Mouse (Mus musculus): ENCODE results near the gene Tox2.

The Tox2 gene

DNA sequence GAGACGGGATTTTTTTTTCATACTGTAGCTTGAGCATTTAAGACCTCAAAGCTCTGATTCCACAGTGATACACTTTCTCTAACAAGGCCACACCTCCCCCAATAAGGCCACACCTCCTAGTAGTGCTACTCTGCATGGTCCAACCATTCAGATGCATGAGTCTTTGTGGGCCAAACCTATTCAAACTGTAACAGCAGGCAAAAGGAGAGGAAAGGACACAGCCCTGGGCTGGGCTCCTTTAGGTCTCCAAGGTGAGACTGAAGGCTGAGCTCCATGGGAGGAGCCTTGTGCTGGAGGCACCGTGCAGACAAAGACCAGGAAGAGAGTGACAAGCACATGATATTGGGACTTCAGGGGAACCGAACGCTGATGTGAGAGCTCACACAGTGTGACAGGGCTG is 114.4 kb downstream of the Tox2 start:
- in situ Hi-C loops (cut with MboI, MseI): no loop called here

DNA sequence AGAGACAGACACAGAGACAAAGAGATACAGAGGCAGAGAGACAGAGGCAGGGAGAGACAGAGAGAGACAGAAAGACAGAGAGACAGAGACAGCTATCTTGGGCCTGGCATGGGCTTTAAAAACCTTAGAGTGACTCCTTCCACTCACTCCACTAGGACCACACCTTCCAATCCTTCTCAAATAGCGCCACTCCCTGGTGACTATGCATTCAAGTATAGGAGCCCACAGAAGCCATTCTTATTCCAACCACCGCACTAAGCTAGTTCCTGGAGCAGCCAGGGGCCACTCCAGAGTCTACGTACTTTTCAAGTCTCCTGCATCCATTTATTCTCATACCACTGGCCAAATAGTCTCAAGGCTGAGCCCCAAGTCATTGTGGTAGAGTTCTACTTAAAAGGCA is 115.9 kb downstream of the Tox2 start:
- in situ Hi-C loops (cut with MboI, MseI): no loop called here

DNA sequence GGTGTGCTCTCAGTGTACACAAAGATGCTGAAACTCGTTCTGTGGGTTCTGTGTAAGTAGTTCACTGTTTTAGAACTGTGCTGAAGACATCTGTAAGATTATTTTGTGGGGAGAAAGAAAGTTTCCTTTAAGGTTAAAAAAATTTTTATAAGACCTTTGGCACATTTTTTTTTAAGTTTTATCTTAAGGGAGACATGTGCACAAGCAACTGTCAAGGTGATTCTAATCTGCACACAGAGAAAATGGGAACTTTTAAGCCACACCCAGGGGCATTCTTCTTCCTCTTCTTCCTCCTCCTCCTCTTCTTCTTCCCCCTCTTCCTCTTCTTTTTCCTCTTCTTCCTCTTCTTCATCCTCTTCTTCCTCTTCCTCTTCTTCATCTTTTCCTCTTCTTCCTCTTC is 120.2 kb downstream of the Tox2 start:
- in situ Hi-C loops (cut with MboI, MseI): no loop called here

DNA sequence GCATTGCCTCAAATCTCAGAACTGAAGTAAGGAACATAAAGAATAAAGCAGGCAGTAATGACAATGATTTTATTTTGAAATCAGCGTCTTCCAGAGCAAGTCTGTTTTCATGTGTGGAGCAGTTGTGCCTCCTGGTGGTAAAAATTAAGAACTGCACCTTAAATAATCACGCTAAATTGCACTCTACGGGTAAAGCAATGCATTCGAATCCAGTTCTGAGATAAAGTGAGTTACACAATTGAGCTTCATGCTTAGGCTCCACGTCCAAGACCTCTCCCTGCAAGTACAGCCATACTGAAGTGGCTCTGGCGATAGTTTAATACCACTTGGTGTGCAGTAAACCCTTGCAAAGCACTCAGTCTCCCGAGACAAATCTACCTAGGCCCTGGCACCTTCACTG is 127.8 kb downstream of the Tox2 start:
- in situ Hi-C loops (cut with MboI, MseI): loop anchor here (5.0 to 10.0 kb wide), 2 partner anchors 233 to 406 kb away; no protein-coding TSS in a partner anchor

DNA sequence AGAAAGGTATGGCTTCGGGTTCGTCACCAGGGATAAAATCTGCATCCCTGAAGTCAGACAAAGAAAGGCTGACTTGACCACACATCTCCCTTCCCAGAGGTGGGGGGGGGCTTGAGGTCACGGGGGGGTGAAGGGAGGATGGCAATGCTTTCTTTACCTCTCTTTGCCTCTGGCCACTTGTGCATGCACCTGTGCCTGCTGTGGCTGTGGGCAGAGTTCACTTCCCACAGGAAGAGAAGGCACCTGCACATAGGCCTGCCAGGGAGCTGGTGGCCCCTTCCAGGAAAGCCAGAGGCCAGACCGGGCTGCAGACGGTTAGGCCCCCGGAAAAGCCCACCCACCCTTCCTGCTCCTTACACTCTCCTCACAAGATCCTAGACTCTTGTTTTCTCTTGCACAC is 128.5 kb downstream of the Tox2 start:
- in situ Hi-C loops (cut with MboI, MseI): loop anchor here (5.0 to 10.0 kb wide), 2 partner anchors 234 to 407 kb away; no protein-coding TSS in a partner anchor

DNA sequence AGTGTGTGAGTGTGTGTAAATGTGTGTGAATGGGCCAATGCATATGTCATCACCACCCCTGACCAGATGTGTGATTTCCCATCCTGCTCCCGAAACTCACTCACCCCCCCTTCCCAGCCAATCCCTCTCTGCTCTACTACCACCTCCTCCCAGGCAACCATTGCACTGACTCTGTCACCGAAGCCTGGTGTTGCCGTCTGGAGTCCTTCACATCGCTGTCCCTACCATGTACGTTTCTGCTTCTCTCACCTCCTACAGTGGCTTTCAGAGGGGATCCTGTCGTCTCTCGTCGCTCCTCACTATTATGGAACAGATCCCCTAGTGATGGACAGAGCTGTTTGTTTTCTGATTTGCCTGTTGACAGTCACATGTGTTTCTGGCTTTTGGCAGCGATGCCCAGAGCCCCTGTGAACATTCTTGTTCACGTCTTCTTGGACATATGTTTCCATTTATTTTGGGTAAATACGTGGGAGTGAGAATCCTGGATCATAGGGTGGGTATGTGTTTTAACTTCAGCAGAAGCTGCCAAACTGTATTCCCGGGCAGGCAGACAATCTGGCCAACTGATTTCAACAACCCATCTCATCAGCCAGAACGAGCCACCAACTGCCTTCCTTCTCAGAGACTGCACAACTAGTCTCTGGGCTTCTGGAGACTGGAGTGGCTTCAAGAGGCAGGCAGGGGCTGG is 129.6 kb downstream of the Tox2 start:
- in situ Hi-C loops (cut with MboI, MseI): loop anchor here (5.0 to 10.0 kb wide), 2 partner anchors 235 to 408 kb away; no protein-coding TSS in a partner anchor

DNA sequence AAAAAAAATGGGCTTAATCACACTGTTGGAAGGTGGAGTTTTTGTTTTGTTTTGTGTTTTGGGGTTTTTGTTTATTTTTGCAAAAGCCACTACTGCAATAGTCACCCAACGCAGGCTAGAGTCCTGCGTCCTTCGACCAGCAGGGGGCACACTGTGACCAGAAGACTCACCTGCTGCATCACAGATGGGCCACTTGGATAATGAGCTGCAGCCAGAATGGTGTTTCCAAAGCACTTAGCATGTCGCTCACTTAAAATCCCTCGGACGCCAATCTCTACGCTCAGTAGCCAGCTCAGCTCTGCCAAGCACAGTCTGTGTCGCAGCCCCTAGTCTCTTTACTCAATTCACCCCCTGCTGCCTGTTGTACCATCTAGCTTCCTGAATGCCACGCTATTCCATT is 137.3 kb downstream of the Tox2 start:
- in situ Hi-C loops (cut with MboI, MseI): no loop called here

DNA sequence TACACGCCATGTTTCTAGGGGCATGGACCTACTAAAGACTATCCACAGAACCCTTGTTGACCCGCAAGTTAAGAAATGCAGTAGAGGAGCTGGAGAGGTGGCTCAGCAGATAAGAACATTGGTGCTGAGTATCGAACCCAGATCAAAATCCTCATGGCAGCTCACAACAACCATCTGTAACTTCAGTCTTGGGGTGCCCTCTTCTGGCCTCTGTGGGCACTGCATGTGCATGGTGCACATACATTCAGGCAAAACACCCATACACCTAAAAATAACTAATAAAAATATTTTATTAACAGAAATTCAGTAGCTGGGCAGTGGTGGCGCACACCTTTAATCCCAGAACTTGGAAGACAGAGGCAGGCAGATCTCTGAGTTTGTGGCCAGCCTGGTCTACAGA is 140.7 kb downstream of the Tox2 start:
- in situ Hi-C loops (cut with MboI, MseI): no loop called here

DNA sequence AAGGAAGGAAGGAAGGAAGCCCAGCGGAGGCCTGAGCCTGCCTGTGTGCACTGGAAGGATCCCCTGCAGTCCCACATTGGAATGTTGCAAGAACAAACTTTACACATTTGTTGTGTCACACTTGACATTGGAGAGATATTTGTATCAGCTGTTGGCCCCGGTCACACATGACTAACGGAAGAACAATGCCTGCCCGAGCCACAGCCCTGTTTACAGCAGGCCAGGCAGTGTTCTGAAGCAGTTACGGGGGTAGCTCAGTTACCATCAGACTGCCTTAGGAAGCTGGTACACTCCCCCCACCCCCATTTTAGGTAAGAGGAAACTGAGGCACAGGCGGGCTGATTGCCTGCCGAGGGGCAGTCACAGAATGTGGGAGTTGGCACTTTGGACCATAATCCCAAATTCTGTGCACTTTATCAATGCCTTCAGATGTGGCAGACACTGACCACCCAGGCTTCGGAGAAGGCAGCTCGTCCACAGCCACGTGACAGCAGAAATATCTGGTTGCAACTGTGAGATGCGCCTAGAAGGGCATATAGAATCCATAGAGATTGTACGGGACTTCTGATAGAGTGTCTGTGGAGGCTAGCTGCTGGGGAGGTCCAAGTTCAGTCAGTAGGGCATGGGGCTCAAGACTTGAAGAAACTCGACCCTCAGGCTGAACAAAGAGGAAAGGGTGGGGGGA is 142.2 kb downstream of the Tox2 start:
- in situ Hi-C loops (cut with MboI, MseI): no loop called here

DNA sequence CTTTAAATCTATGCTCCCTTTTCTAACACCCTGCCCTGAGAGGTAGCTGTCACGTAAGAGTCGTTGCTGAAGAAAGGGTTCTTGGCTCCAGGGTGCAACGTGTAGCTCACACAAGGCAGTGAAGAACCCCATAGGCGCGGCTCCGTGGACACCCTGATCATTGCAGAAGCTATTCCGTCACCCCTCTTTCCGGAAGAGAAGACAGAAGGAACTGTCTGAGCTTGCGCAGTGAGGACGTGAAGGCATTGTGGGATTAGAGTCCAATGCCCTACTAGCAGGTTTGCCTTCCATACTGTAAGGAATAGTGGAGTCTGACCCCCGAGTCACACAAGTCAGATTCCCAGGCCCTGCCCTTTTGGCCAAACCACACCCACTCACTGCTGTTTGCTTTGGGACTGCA is 143.6 kb downstream of the Tox2 start:
- in situ Hi-C loops (cut with MboI, MseI): no loop called here

DNA sequence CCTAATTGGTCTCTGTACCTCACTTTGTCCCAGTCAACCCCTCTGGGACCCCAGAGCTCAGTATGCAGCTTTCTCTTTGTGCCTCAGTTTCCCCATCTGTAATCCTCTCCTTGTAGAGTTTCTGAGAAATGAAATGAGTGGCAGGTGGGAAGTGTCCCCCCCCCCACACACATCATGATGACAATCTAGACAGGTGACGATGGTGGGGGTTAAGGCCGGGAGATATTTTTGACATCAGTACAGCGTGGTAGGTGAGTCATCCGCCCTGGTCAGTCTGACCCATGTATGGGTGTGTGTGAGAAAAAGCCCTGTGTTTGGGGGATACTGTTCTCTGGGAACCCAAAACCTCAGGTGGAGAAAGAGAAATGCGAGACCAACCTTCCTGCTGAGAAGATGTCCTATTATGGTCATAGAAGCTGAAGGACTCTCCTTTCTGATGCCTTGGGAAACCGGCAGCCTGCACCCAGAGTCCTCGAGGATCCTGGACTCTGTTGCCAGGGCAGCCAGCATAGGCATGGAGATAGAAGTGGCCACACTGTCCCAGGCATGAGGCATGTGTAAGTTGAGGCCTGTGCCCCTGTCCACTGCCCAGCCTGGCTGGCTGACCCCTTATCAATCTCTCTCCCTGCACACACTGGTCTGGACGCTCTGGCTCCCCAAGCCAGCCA is 144.7 kb downstream of the Tox2 start:
- in situ Hi-C loops (cut with MboI, MseI): no loop called here

DNA sequence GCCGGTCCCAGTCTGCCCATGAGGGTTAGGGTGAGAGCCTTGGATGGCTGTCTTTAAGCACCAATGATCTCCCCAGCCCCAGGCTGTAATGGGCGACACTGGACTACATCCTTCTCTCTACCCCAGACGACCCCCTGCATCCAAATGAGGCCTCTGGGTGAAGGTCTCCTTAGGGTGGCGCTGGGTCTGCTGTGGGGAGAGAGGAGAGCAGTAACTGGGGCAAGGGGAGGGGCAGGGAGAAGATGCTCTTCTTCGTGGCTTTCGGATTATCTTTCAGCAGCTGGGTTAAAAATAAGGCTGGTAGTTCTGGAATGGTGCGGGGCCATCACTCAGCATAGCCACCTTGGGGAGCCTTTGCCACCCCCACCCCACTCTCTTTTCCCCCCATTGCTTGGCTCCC is 145.8 kb downstream of the Tox2 start:
- in situ Hi-C loops (cut with MboI, MseI): no loop called here

DNA sequence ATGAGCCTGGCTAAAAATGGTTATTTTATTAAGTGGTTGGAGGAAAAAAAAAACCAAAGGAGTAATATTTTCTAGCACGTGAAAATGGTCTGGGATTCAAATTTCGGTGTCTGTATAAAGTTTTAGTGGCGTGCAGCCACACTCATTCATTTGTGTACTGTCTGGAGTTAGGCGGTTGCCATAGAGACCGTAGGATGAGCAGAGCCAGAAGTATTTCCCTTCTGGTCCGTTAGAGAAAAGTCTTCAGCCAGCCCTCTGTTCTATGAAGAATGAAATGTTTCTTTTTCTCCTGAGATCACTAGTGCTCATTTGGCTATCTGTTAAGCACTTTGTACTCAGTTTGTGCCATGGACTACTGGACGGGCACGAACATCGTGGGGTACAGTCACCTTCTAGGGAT is 146.5 kb downstream of the Tox2 start:
- in situ Hi-C loops (cut with MboI, MseI): no loop called here

DNA sequence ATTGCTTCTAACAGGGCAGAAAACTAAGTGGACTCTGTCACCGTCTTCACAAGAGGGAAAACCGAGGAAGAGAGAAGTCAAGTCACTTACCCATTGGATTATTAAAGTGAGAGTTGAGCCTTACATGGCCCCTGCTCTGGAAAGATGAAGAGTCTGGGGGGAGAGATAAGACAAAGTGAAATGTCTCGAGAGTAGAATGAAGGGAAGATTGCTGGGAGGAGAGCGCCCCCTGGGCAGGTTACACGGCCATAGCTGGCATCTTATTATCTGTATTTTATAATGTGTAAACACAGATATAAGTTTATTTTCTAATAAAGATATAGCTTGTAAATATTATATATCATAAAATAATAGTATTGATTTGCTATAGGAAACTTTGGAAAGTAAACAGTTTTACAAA is 147.5 kb downstream of the Tox2 start:
- in situ Hi-C loops (cut with MboI, MseI): no loop called here

DNA sequence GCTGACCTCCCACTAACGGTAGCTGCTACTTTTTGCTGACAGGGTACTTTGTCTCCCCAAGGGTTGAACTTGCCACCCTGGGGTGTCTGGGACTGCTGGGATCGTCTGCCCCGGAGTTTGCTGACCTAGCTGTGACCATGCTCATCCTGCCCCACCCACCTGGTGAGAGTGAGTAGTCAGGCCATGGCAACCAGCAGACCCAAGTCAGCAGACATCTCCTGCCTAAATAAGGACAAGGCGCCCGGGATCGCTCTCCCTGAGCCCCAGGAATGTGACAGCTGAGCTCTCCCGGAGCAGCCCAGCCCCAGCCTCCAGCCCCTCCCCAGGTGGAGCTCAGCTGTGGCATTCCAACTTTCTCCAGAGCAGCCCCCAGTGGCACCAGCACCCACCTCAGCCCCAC is 150.8 kb downstream of the Tox2 start:
- in situ Hi-C loops (cut with MboI, MseI): no loop called here

DNA sequence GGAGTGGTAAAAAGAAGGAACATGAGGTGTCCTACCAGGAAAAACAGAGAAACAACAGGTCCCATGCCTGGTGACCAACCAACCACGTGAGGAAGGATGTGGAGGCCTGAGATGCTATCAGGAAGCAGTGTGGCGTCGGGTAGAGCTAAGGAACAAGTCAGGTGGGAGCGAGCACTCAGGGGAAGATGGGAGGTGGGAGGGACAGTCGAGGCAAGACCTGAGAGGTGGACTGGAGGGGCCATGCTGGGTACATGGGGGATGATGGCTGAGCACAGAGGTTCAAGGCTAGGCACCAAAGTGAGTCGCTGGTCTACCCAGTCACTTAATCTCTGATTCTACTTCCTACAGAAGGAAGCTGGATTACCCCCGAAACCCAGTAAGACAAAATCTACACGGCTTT is 152.7 kb downstream of the Tox2 start:
- in situ Hi-C loops (cut with MboI, MseI): no loop called here

DNA sequence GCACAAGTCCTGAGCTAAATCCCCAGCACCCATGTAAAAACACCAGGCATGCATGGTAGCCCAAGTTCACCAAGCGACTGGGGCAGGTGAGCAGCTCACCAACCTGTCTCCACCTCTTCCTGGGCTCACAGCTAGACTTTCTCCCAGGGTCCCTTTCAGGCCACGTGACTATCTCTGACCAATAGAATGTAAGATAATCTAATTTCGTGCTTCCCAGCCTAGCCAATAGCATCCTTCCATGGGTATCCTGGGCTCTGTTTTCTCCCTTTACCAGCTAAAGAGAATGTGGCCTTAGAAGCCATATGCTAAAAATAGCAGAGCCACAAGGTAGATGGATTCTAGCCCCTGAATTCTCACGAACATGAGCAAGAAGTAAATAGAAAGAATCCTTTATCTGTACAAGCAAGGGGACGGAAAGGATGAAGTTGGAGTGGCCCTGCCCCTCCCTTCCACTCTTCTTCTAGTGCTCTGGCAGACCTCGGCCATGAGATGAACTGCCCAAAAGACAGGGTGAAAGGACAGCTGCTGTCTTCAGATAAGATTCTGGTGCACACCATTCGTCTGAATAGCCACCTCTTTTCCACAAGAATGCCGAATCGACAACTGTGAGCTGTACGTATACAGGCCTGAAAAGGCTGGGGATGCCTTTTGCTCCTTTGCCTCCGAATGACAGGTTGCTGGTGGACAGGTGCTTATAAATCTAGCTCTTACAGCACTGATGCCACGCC is 153.4 kb downstream of the Tox2 start:
- in situ Hi-C loops (cut with MboI, MseI): no loop called here

DNA sequence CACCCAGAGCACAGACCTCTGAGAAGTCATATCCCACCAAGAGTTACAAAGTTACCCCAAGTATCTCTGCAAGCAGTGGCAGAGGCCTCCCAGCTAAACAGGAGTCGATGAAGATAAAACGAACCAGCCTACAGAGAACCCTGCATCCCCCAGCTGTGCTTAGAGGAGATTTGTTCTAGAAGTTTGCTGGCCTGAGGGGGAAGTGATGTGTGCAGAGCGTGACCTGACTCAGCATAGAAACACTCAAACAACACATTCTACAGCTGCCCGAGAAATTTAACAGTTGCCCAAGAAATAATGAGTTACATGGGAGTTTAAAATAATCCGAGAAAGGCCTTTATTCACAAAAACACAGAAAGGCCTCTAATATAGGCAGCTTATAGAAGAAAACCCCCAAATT is 155.7 kb downstream of the Tox2 start:
- in situ Hi-C loops (cut with MboI, MseI): no loop called here

DNA sequence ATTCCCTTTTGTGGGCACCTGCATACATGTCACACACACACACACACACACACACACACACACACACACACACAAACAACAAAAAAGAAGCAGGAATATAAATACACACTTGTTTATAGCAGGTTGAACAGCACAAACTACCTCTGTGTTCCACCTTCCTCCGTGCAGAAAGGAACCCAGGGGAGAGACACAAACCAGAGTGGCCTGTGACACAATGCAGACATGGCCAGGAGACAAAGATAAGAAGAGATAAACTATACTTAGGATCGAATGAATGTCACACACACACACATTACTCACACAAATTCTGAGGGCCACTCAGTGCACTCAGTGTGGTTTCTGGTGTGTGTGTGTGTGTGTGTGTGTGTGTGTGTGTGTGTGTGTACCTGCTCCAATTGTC is 156.3 kb downstream of the Tox2 start:
- in situ Hi-C loops (cut with MboI, MseI): no loop called here

DNA sequence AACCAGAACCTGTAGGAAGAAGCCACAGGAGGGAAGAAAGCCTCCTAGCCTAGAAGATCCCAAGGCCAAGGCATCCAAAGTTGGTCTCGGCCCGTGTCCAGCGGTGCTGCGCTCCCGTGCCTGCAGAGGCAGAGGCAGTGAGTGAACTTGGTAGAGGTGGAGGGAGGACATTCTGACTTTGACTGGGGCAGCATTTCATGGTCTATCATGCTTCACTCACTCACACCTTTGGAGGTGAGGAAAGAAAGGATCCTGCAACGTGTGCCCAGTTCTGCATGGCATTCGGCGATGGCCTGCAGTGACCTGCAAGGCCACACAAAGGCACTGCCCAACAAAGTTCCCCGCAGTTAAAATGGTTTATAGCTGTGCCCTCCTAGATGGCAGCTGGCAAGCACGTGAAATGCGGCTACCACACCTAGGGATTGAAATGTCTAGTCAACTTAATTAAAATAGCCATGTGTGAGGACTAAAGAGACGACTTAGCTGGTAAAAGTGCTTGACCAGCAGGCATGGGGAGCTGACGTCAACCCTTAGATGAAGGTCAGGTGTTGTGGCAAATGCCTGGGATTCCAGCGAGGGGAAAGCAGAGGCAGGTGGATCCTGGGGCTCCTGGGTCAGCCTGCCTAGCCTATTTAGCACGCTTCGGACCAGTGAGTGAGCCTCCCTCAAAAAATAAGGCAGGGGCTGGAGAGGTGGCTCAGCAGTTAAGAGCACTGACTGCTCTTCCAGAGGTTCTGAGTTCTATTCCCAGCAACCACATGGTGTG is 158.1 kb downstream of the Tox2 start:
- in situ Hi-C loops (cut with MboI, MseI): no loop called here

Data from regulatory T cell (primary cell).